Mouse (Mus musculus) G1E (cell line): ENCODE results near the gene Creb3l4.
A peak's percentile ranks its signal among the peaks of the same experiment; 100 is the strongest.

Experiments
- CTCF ChIP-seq: IDR thresholded peaks from 2 replicates; pipeline ENCODE4 v1.5.1; 2012; ENCODE audit warnings: low read depth, low read length, inconsistent platforms, mixed read lengths
- POLR2AphosphoS5 ChIP-seq: IDR thresholded peaks from 2 replicates; pipeline ENCODE4 v1.6.1; 2012; ENCODE audit warnings: low read depth, low read length, inconsistent platforms; ENCODE audit not compliant: insufficient replicate concordance

- TF ChIP-seq POLR2AphosphoS5 = no peak
- peak; percentile 83 for TF ChIP-seq CTCF
These were observed 22.0 kb upstream of the Creb3l4 start, which contains the start of gene Dennd4b for GRCm38 (mm10) chr3:90265034-90265931.
